8 mouse cellular contexts compared by ENCODE assay signal in the genomic region with DNA sequence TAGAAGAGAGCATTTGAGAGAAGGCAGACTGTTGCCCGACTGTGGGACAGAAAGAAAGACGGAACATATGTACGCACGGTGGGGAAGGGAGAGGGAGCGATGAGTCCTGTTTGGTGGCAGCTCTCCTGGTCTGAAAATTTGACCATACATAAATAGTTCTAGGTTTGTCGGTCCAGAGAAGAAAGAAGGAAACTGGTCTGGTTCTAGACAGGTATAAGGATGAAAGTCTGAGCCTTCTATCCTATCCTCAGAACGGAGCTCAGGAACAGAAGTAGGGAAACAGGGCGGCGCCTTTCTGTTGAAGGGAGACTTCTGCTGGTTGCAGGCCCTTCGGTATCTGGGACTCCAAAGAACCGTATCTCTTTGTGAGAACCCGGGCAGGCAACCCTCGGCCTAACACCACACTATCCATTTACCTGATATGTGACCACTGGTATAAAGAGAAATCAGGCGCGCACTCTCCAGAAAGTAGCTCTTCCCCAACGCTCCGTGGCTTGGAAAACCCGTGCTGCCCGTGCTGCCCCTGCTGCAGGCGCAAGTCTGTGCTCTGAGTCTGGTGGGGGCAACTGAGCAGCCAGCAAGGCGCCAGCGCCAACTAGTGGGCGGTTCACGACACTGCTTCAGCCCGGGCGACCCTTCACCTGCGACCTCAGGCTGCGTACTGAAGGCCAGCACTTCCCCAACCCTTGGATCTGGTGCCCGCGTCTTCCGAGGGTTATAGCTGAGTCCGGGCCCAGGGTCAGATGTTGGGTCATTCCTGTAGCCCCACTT. TPM values are rescaled to one million over a fixed set of nuclear protein-coding genes. Genes with fewer than 3 reads are reported as not detected.
DNase-seq lines count a peak whose midpoint lies in the region; ATAC-seq lines count a peak whose summit lies in the region.

No protein-coding gene starts in this region.

- DNase-seq in right cerebral cortex, adult 2 months (ENCODE audit: low spot score in 2 of 2): peak; percentile 28 to 30
- DNase-seq in right cerebral cortex, adult 18-20 months: no peak
- peak; percentile 73 for DNase-seq in liver, embryonic 11.5 days (ENCODE audit: low spot score)
- DNase-seq in thymus, postnatal 0 days (ENCODE audit: low spot score): peak; percentile 84

- peaks cover 37% of the 10 kb centered on the region for H3K4me1 ChIP-seq in kidney, embryonic 15.5 days
- H3K4me1 ChIP-seq in liver, embryonic 11.5 days (replicated peaks; ENCODE audit: control insufficient read depth, insufficient read depth, low read length): 0 out of 2 replicates have a peak, but pooled peaks cover 7% of the 10 kb centered on the region
- H3K4me1 ChIP-seq in neural tube, embryonic 12.5 days: peaks cover 18% of the 10 kb centered on the region

- H3K36me3 ChIP-seq in kidney, embryonic 15.5 days: no peaks in the 10 kb centered on the region
- no peaks in the 10 kb centered on the region for H3K36me3 ChIP-seq in liver, embryonic 11.5 days (ENCODE audit: control insufficient read depth, insufficient read depth, low read length)
- H3K36me3 ChIP-seq in neural tube, embryonic 12.5 days: no peaks in the 10 kb centered on the region

- H3K27me3 ChIP-seq in kidney, embryonic 15.5 days: peaks cover 100% of the 10 kb centered on the region
- peaks cover 100% of the 10 kb centered on the region for H3K27me3 ChIP-seq in liver, embryonic 11.5 days (replicated peaks; ENCODE audit: control insufficient read depth, insufficient read depth, low read length)
- peaks cover 100% of the 10 kb centered on the region for H3K27me3 ChIP-seq in neural tube, embryonic 12.5 days (replicated peaks)

- WGBS in kidney, embryonic 15.5 days: 5% methylated on average over 32 of the region's 32 CpGs
- 4% methylated on average over 32 of the region's 32 CpGs for WGBS in liver, embryonic 11.5 days
- 1% methylated on average over 32 of the region's 32 CpGs for WGBS in neural tube, embryonic 12.5 days

- ATAC-seq in common myeloid progenitor, adult 5-6 weeks (replicated peaks; ENCODE audit: low read depth, poor library complexity, severe bottlenecking): peak; percentile 66
- ATAC-seq in granulocyte monocyte progenitor cell, adult 5-6 weeks (replicated peaks; ENCODE audit: poor library complexity, severe bottlenecking): peak; percentile 65
- ATAC-seq in kidney, embryonic 15.5 days (replicated peaks; ENCODE audit: low FRiP score): 0 out of 2 replicates have a peak, but pooled peaks have one; percentile 19
- peak; percentile 75 for ATAC-seq in liver, embryonic 11.5 days (replicated peaks; ENCODE audit: low FRiP score)
- ATAC-seq in neural tube, embryonic 12.5 days (ENCODE audit: low FRiP score, low read depth): no peak; the same call in 1 of the 2 replicates

- no peak overlapping the region for H3K9ac ChIP-seq in kidney, embryonic 15.5 days
- no peak overlapping the region for H3K9ac ChIP-seq in liver, embryonic 11.5 days (ENCODE audit: low read depth, low read length)
- no peak overlapping the region for H3K9ac ChIP-seq in neural tube, embryonic 12.5 days

- H3K4me2 ChIP-seq in kidney, embryonic 15.5 days: peak overlapping the region; percentile 21; the same call in 1 of the 2 replicates
- H3K4me2 ChIP-seq in liver, embryonic 11.5 days: 0 out of 2 replicates have a peak overlapping the region, but pooled peaks have one; percentile 11
- H3K4me2 ChIP-seq in neural tube, embryonic 12.5 days (replicated peaks): peak overlapping the region; percentile 24; the same call in 1 of the 2 replicates

- no peaks in the 10 kb centered on the region for H3K9me3 ChIP-seq in kidney, embryonic 15.5 days (replicated peaks)
- H3K9me3 ChIP-seq in liver, embryonic 11.5 days (ENCODE audit: control insufficient read depth, low read length): no peaks in the 10 kb centered on the region
- no peaks in the 10 kb centered on the region for H3K9me3 ChIP-seq in neural tube, embryonic 12.5 days

- H3K27ac ChIP-seq in kidney, embryonic 15.5 days: no peak overlapping the region
- H3K27ac ChIP-seq in liver, embryonic 11.5 days (ENCODE audit: low read depth, low read length): no peak overlapping the region
- H3K27ac ChIP-seq in neural tube, embryonic 12.5 days: no peak overlapping the region

- 0 out of 2 replicates have a peak overlapping the region, but pooled peaks have one; percentile 6 for H3K4me3 ChIP-seq in kidney, embryonic 15.5 days (replicated peaks)
- no peak overlapping the region for H3K4me3 ChIP-seq in liver, embryonic 11.5 days (ENCODE audit: low read depth, low read length)
- no peak overlapping the region for H3K4me3 ChIP-seq in neural tube, embryonic 12.5 days

RNA-seq across cellular contexts. Expression of gene Runx3, which starts 29.8 kb away (rescaled TPM):
- 8.9 and 20.1 TPM in 2 replicates for total RNA-seq in common myeloid progenitor, adult 5-6 weeks (2017)
- 45.8 and 50.6 TPM in 2 replicates for total RNA-seq in granulocyte monocyte progenitor cell, adult 5-6 weeks (2014; fragmentation: Nextera tagmentation)
- 5.8 and 7.2 TPM in 2 replicates for total RNA-seq in granulocyte monocyte progenitor cell, adult 5-6 weeks (2017)
- polyA plus RNA-seq in kidney, embryonic 15.5 days (2015; fragmentation: Nextera tagmentation; extraction: Ambion mirVana): 0.04 and 0.19 TPM in 2 replicates
- polyA plus RNA-seq in liver, embryonic 11.5 days (2014; fragmentation: Nextera tagmentation; extraction: Ambion mirVana): 0.71 and 0.82 TPM in 2 replicates
- 1.6 and 2.1 TPM in 2 replicates for polyA plus RNA-seq in neural tube, embryonic 12.5 days (2016; fragmentation: Nextera tagmentation; extraction: Ambion mirVana)
- polyA plus RNA-seq in thymus, postnatal 0 days (2015; fragmentation: Nextera tagmentation; extraction: Ambion mirVana): 4.8 and 7.9 TPM in 2 replicates
